ENCODE assay signal across 8 mouse cellular contexts in the genomic region with DNA sequence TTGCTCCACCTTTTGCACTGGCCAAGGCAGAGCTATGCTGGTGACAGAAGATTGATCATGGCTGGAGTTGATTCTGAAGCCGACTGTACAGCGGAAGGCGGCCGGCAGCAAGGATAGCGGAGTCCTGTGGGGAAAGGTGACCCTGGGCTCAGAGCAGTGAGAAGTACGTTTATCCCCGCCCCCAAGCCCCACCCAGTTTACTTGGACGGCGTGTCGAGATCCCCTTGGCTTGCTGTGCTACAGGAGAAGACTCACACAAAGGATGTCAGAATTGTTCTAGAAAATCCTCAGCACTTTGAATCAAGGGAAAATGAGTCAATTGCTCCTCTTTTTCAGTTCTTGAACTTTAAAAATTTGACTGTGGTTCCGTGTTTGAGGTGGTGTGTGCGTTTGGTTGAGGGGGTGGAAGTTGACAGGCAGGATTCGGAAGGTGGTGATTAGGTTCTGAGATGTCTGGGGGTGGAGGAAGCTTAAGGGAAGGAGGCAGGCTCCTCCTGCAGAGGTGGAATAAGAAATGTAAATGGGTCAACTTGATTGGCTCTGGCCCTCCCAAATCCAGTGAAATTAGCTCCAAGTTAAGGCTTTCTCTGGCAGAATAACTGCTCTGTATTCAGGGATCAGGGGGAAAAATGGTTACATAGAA.
DNase-seq lines count a peak whose midpoint lies in the region; ATAC-seq and TF ChIP-seq lines count a peak whose summit lies in the region.

No protein-coding gene starts in this region.

- no peak for ATAC-seq in forebrain, embryonic 14.5 days
- ATAC-seq in limb, embryonic 14.5 days (ENCODE audit: low FRiP score, low read depth), result no peak
- no peak for ATAC-seq in midbrain, embryonic 16.5 days

- peak overlapping the region; percentile 58 for H3K4me3 ChIP-seq in thymus, adult 2 months (ENCODE audit: control insufficient read depth, insufficient read depth, low read length)
- no peak overlapping the region for H3K4me3 ChIP-seq in forebrain, embryonic 14.5 days (ENCODE audit: low read depth, low read length)
- H3K4me3 ChIP-seq in limb, embryonic 14.5 days (replicated peaks; ENCODE audit: low read length), result peak overlapping the region; percentile 13
- H3K4me3 ChIP-seq in midbrain, embryonic 16.5 days (ENCODE audit: low read depth, low read length), result no peak overlapping the region

- peak overlapping the region; percentile 75 for H3K27ac ChIP-seq in thymus, adult 2 months (ENCODE audit: control insufficient read depth, insufficient read depth, low read length)
- no peak overlapping the region for H3K27ac ChIP-seq in forebrain, embryonic 14.5 days (ENCODE audit: low read depth, low read length)
- no peak overlapping the region for H3K27ac ChIP-seq in limb, embryonic 14.5 days (replicated peaks; ENCODE audit: low read depth, low read length)
- no peak overlapping the region for H3K27ac ChIP-seq in midbrain, embryonic 16.5 days (ENCODE audit: low read length)

- no peak for TF ChIP-seq POLR2A in thymus, adult 2 months (IDR thresholded peaks at IDR 0.05; ENCODE audit: control insufficient read depth, extremely low read depth, insufficient read depth, low read length, poor library complexity)
- no peak for TF ChIP-seq POLR2A in limb, embryonic 14.5 days (IDR thresholded peaks at IDR 0.05; ENCODE audit: borderline replicate concordance, extremely low read depth, insufficient read depth, insufficient read length)

- H3K9ac ChIP-seq in forebrain, embryonic 14.5 days (ENCODE audit: low read length), result no peak overlapping the region
- H3K9ac ChIP-seq in limb, embryonic 14.5 days (ENCODE audit: low read depth, low read length, severe bottlenecking), result no peak overlapping the region
- H3K9ac ChIP-seq in midbrain, embryonic 16.5 days (ENCODE audit: low read depth, low read length), result no peak overlapping the region

- H3K9me3 ChIP-seq in forebrain, embryonic 14.5 days (replicated peaks; ENCODE audit: control insufficient read depth, low read length), result no peaks in the 10 kb centered on the region
- H3K9me3 ChIP-seq in limb, embryonic 14.5 days (ENCODE audit: control insufficient read depth, low read length), result no peaks in the 10 kb centered on the region
- H3K9me3 ChIP-seq in midbrain, embryonic 16.5 days (replicated peaks; ENCODE audit: control insufficient read depth, low read length, poor library complexity, severe bottlenecking), result no peaks in the 10 kb centered on the region

- no peaks in the 10 kb centered on the region for H3K27me3 ChIP-seq in thymus, adult 2 months (ENCODE audit: control insufficient read depth, insufficient read depth, low read length)
- no peaks in the 10 kb centered on the region for H3K27me3 ChIP-seq in forebrain, embryonic 14.5 days (replicated peaks; ENCODE audit: control insufficient read depth, insufficient read depth, low read length)
- no peaks in the 10 kb centered on the region for H3K27me3 ChIP-seq in limb, embryonic 14.5 days (ENCODE audit: control insufficient read depth, insufficient read depth, low read length)
- no peaks in the 10 kb centered on the region for H3K27me3 ChIP-seq in midbrain, embryonic 16.5 days (ENCODE audit: control insufficient read depth, insufficient read depth, low read depth, low read length)

- TF ChIP-seq CTCF in thymus, adult 2 months (IDR thresholded peaks at IDR 0.05; ENCODE audit: borderline replicate concordance, control insufficient read depth, extremely low read depth, insufficient read depth, low read length, poor library complexity), result no peak

- DNase-seq in thymus, adult 2 months, result no peak
- no peak for DNase-seq in thymus, adult 18-20 months
- DNase-seq in forebrain, embryonic 14.5 days (ENCODE audit: low spot score), result no peak
- no peak for DNase-seq in limb, embryonic 14.5 days (ENCODE audit: low spot score)
- no peak for DNase-seq in layer of hippocampus, adult 11-12 months (ENCODE audit: low spot score)
- DNase-seq in layer of hippocampus, postnatal 25 days (ENCODE audit: extremely low spot score in 1 of 2, low spot score in 1 of 2), result no peak
- DNase-seq in cerebellum, postnatal 14 days, result no peak

- peak overlapping the region; percentile 32; the same call in 1 of the 2 replicates for H3K4me2 ChIP-seq in forebrain, embryonic 14.5 days (ENCODE audit: low read length)
- peak overlapping the region; percentile 33 for H3K4me2 ChIP-seq in limb, embryonic 14.5 days (replicated peaks; ENCODE audit: low read depth, low read length, severe bottlenecking)
- H3K4me2 ChIP-seq in midbrain, embryonic 16.5 days (ENCODE audit: low read length), result peak overlapping the region; percentile 38

- H3K36me3 ChIP-seq in thymus, adult 2 months (ENCODE audit: control insufficient read depth, insufficient read depth, low read length), result no peaks in the 10 kb centered on the region
- no peaks in the 10 kb centered on the region for H3K36me3 ChIP-seq in forebrain, embryonic 14.5 days (ENCODE audit: control insufficient read depth, insufficient read depth, low read length)
- no peaks in the 10 kb centered on the region for H3K36me3 ChIP-seq in limb, embryonic 14.5 days (ENCODE audit: control insufficient read depth, insufficient read depth, low read length)
- no peaks in the 10 kb centered on the region for H3K36me3 ChIP-seq in midbrain, embryonic 16.5 days (ENCODE audit: control insufficient read depth, insufficient read depth, low read length)

- 3% methylated on average over 13 of the region's 13 CpGs for WGBS in thymus, adult 2 months
- WGBS in forebrain, embryonic 14.5 days, result 7% methylated on average over 13 of the region's 13 CpGs
- WGBS in limb, embryonic 14.5 days, result 4% methylated on average over 13 of the region's 13 CpGs
- 9% methylated on average over 13 of the region's 13 CpGs for WGBS in midbrain, embryonic 16.5 days

- peaks cover 54% of the 10 kb centered on the region for H3K4me1 ChIP-seq in thymus, adult 2 months (replicated peaks; ENCODE audit: control insufficient read depth, insufficient read depth, low read length)
- peaks cover 7% of the 10 kb centered on the region for H3K4me1 ChIP-seq in forebrain, embryonic 14.5 days (ENCODE audit: control insufficient read depth, insufficient read depth, low read length)
- peaks cover 10% of the 10 kb centered on the region for H3K4me1 ChIP-seq in limb, embryonic 14.5 days (ENCODE audit: control insufficient read depth, insufficient read depth, low read length)
- no peaks in the 10 kb centered on the region for H3K4me1 ChIP-seq in midbrain, embryonic 16.5 days (ENCODE audit: control insufficient read depth, insufficient read depth, low read length)

Comparison
In these comparisons a context has a peak if more than half of its experiments do, and no peak if none do; other contexts are left out.
1. H3K4me3 ChIP-seq: peak in thymus, adult 2 months (single experiment) and limb, embryonic 14.5 days (single experiment); none in forebrain, embryonic 14.5 days (single experiment) and midbrain, embryonic 16.5 days (single experiment).
2. Peak in every context shown above with its lines, with median percentiles within 50 percentile points of each other: H3K4me2 ChIP-seq.